Mouse (Mus musculus): Measurements from ENCODE around the gene Milr1. TPM values are rescaled to one million over a fixed set of nuclear protein-coding genes. Genes with fewer than 3 reads are reported as not detected.

Gene Milr1
- 2.2 and 3.3 TPM in 2 replicates for polyA plus RNA-seq (2015; fragmentation: Nextera tagmentation; extraction: Ambion mirVana)

DNA sequence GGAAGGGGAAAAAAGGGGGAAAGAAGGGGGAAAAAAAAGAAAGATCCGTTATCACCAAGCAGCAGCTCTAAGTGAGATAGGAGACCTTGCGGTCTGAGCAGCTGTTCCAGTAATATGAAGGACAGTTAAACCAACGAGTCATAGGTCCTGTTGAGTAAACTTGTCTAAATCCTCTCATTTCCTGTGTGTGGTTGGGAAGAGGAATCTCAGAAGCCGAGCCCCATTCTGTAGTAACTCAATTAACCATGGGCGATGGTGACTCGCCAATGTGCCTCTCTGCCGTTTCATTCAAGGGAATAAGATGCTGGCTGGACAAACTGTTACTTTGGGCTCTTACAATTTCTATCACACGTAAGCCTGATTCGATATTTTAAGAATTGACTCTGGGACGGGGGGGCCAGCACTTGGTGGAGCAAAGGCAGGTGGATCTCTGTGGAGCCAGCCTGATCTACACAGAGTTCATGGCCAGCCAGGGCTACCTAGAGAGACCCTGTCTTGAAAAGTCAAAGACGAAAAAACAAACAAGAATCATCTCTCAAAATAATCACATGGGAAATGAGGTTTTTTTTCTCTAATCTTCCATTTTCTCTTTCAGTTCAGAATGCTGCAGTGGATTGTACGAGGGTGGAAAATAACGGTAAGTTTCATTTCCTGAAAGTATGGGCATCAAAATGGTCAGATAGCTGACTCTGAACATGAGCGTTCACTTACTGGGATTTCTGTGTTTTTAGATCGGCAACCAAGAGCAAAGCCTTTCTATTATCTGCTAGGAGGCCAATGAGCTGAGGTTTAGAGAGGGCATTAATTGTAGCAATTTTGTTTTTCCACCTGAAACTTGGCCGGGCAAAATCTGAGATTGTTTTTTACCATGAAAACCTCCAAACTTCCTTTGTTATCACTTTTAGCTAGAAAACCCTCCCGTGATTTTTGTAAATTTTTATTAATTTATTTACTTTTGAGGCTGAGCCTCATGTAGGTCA, at the start of gene Milr1:
Milr1 (plus strand) TSS at position 188 of the 980 bp plus-strand sequence.

DNA sequence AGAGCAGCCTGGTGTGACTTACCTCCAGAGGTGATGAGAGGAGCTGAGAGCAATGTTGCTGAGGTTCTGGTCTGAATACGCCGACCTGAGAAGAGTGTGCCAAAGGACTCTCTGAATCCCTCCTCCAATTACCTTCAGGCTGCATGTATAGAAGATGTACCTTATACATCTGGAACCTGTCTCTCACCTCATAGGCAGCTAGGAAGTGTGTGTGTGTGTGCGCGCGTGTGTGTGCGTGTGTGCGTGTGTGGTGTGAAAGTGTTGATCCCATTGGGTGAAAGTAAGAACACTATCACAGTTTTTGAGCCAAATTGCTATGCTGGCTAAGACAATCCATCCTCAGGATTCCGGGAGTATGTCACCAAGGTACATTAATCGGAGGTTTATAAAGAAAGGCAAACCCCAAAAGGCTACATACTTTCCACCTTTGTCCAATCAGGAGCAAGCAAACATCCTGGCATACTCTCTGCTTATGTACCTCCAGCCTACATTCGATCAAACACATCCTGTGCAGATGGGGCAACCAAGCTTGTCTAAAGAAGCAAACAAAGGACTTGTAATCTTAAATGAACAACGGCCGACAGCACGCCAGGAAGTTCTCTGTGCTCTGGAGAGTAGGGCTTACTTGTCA, 790 bp upstream of the Milr1 start, which contains the start of gene Pecam1:
Pecam1 (minus strand) TSS at position 508 of the 631 bp plus-strand sequence.

DNA sequence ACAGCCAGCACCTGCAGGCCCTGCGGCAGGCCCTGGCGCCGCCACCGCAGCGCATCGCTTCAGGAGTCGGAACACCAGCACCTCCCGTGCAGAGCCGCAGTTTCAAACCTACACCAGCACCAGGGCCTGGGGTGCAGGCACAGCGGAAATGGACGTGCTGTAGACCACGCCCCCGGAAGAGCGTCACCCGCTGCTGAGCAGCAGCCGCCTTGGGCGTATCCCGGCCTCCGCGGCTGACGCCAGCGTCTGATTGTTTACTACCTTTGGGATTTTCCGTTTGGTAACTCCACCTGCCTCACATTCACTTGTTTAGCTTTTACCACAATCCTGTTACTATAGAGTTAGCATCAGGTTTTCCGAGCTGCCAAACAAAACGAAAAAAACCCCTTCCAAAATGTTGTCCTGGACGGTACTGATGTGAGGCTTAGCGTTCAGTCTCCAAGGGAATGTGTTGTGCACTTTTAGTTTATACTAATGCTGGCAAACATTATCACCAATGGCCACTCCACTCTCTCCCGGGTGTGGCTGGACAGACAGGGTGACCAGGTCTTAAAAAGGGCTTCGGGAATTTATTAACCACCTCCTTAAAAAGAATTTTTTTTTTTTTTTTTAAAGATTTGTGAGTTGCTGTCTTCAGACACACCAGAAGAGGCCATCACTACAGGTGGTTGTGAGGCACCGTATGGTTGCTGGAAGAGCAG, 28.5 kb downstream of the Milr1 start, which contains the start of gene Polg2:
Polg2 (minus strand) TSS at position 150 of the 701 bp plus-strand sequence.

DNA sequence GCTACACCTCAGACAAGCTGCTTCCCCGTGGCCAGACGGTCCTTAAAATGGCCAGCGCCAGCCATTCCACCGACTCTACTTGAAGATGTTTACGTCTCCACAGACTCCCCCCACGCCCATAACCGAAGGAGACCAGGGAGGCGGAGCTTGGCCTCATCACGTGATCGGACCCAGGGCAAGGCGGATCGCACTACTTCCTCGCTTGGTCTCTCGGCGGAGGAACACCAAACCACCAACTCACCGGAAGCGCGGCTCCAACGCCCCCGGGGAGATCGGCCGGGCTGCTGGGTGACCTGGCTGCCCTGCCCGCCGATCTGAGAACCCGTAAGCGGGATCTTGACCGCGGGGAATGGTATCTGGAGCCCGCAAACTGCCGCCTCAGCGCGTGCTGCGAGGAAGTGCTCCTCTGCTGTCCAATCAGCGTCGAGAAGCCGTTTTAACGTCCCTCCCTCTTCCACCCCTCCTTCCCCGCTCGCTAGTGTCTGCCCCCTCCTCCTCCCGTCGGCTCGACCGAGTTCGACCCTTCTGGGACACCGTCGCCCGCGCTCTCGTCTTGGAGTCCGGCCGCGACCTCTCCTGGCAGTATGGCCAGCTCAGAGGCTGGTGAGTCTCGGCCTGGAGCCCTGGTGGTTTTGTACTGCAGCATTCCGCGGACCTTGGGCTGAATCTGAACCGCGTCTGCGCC, 37.9 kb downstream of the Milr1 start, which contains the start of the genes Ddx5 and Cep95:
Ddx5 (minus strand) TSS at position 411 of the 685 bp plus-strand sequence.
Cep95 (plus strand) TSS at position 478 of the 685 bp plus-strand sequence.

Small RNA genes lying within 50 kb of the gene (microRNA-seq; reads per million reads assigned to microRNA genes)
- not detected for gene Gm25994 (ENCODE audit: borderline replicate concordance, insufficient number of aligned reads)
- gene Mir3064 (ENCODE audit: borderline replicate concordance, insufficient number of aligned reads): 8.4 reads per million, percentile 12 among the genes with 10 or more reads in this experiment

Other genes starting within 250 kb of the Milr1 start
- gene Tex2, start 137.8 kb upstream of the Milr1 start, polyA plus RNA-seq (2015; fragmentation: Nextera tagmentation; extraction: Ambion mirVana): 8.4 and 12.7 TPM in 2 replicates
- 19.2 and 37.0 TPM in 2 replicates for gene Pecam1, start 598 bp upstream of the Milr1 start, polyA plus RNA-seq (2015; fragmentation: Nextera tagmentation; extraction: Ambion mirVana)
- 14.3 and 14.6 TPM in 2 replicates for gene Polg2, start 28.3 kb downstream of the Milr1 start, polyA plus RNA-seq (2015; fragmentation: Nextera tagmentation; extraction: Ambion mirVana)
- 169 and 248 TPM in 2 replicates for gene Ddx5, start 38.0 kb downstream of the Milr1 start, polyA plus RNA-seq (2015; fragmentation: Nextera tagmentation; extraction: Ambion mirVana)
- gene Cep95, start 38.0 kb downstream of the Milr1 start, polyA plus RNA-seq (2015; fragmentation: Nextera tagmentation; extraction: Ambion mirVana): 7.0 and 11.5 TPM in 2 replicates
- gene Smurf2, start 169.5 kb downstream of the Milr1 start, polyA plus RNA-seq (2015; fragmentation: Nextera tagmentation; extraction: Ambion mirVana): 9.4 and 10.4 TPM in 2 replicates
- gene Kpna2, start 248.3 kb downstream of the Milr1 start, polyA plus RNA-seq (2015; fragmentation: Nextera tagmentation; extraction: Ambion mirVana): 81.1 and 87.7 TPM in 2 replicates